Mouse (Mus musculus): ENCODE measurements around the gene Cdh22. TPM values are rescaled to one million over a fixed set of nuclear protein-coding genes. Genes with fewer than 3 reads are reported as not detected.

The Cdh22 gene
- polyA plus RNA-seq, 1 experiment from 2014 or later: 3.4 TPM

GRCm38 (mm10) chr2:165243122-165243720, 8.6 kb upstream of the Cdh22 start:
- 2% methylated on average over 11 of the region's 11 CpGs for WGBS
- no peak; the same call in 1 of the 2 replicates for ATAC-seq (ENCODE audit: insufficient read depth, low FRiP score, low TSS enrichment)
- Histone ChIP-seq H3K36me3 (ENCODE audit: control insufficient read depth, insufficient read depth, low read length) (no peaks in the 10 kb centered on the region), H3K27me3 (ENCODE audit: control insufficient read depth, insufficient read depth, low read length) (peaks cover 77% of the 10 kb centered on the region), H3K9ac (ENCODE audit: low read length) (no peak overlapping the region), H3K27ac (ENCODE audit: low read depth, low read length) (no peak overlapping the region), H3K4me2 (ENCODE audit: low read depth) (no peak overlapping the region), H3K4me1 (ENCODE audit: control insufficient read depth, insufficient read depth, low read length) (peaks cover 12% of the 10 kb centered on the region), H3K9me3 (ENCODE audit: control insufficient read depth, low read length) (no peaks in the 10 kb centered on the region), H3K4me3 (ENCODE audit: low read depth, low read length) (no peak overlapping the region)
- no peak for DNase-seq (ENCODE audit: low spot score)

GRCm38 (mm10) chr2:165242575-165242974, 7.9 kb upstream of the Cdh22 start:
- Histone ChIP-seq H3K4me1 (ENCODE audit: control insufficient read depth, insufficient read depth, low read length) (peaks cover 12% of the 10 kb centered on the region), H3K9ac (ENCODE audit: low read length) (no peak overlapping the region), H3K27me3 (ENCODE audit: control insufficient read depth, insufficient read depth, low read length) (peaks cover 80% of the 10 kb centered on the region), H3K27ac (ENCODE audit: low read depth, low read length) (no peak overlapping the region), H3K4me3 (ENCODE audit: low read depth, low read length) (no peak overlapping the region), H3K36me3 (ENCODE audit: control insufficient read depth, insufficient read depth, low read length) (no peaks in the 10 kb centered on the region), H3K4me2 (ENCODE audit: low read depth) (no peak overlapping the region; the same call in 1 of the 2 replicates), H3K9me3 (ENCODE audit: control insufficient read depth, low read length) (no peaks in the 10 kb centered on the region)
- ATAC-seq (ENCODE audit: insufficient read depth, low FRiP score, low TSS enrichment) (no peak), DNase-seq (ENCODE audit: low spot score) (no peak)
- 0% methylated on average over 13 of the region's 13 CpGs for WGBS

DNA sequence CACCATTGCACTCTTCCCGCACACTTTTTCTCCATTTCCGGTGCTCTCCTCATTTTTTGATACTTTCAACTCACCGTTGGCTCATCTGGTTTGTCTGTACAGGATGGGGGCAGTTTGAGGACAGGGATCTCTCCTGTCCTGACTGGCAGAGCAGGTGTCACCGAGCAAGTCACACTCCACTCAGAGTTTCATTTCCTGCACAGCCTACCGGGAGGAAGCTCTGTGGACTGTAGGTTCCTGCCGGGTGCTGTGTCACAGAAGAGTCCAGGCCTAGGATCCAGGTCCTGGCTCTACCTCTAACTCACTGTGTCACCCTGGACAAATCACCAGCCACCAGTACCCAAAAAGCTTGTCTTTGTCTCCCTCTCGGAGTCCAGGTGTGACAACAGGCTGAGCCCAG, 7.1 kb upstream of the Cdh22 start:
- ATAC-seq (ENCODE audit: insufficient read depth, low FRiP score, low TSS enrichment): no peak
- Histone ChIP-seq H3K4me2 (ENCODE audit: low read depth) (no peak overlapping the region), H3K27ac (ENCODE audit: low read depth, low read length) (no peak overlapping the region), H3K36me3 (ENCODE audit: control insufficient read depth, insufficient read depth, low read length) (no peaks in the 10 kb centered on the region), H3K4me1 (ENCODE audit: control insufficient read depth, insufficient read depth, low read length) (peaks cover 12% of the 10 kb centered on the region), H3K9ac (ENCODE audit: low read length) (no peak overlapping the region), H3K4me3 (ENCODE audit: low read depth, low read length) (no peak overlapping the region), H3K9me3 (ENCODE audit: control insufficient read depth, low read length) (no peaks in the 10 kb centered on the region), H3K27me3 (ENCODE audit: control insufficient read depth, insufficient read depth, low read length) (peaks cover 80% of the 10 kb centered on the region)
- DNase-seq (ENCODE audit: low spot score): no peak
- WGBS: 67% methylated on average over 7 of the region's 7 CpGs

- ATAC-seq (ENCODE audit: insufficient read depth, low FRiP score, low TSS enrichment): no peak
- Histone ChIP-seq H3K36me3 (ENCODE audit: control insufficient read depth, insufficient read depth, low read length) (no peaks in the 10 kb centered on the region), H3K27ac (ENCODE audit: low read depth, low read length) (no peak overlapping the region), H3K4me1 (ENCODE audit: control insufficient read depth, insufficient read depth, low read length) (peaks cover 12% of the 10 kb centered on the region), H3K4me3 (ENCODE audit: low read depth, low read length) (no peak overlapping the region), H3K9ac (ENCODE audit: low read length) (no peak overlapping the region), H3K27me3 (ENCODE audit: control insufficient read depth, insufficient read depth, low read length) (peaks cover 86% of the 10 kb centered on the region), H3K9me3 (ENCODE audit: control insufficient read depth, low read length) (no peaks in the 10 kb centered on the region), H3K4me2 (ENCODE audit: low read depth) (no peak overlapping the region)
- DNase-seq (ENCODE audit: low spot score): no peak
- 34% methylated on average over 8 of the region's 8 CpGs for WGBS
These were observed 5.7 kb upstream of the Cdh22 start for GRCm38 (mm10) chr2:165240371-165240770.

DNA sequence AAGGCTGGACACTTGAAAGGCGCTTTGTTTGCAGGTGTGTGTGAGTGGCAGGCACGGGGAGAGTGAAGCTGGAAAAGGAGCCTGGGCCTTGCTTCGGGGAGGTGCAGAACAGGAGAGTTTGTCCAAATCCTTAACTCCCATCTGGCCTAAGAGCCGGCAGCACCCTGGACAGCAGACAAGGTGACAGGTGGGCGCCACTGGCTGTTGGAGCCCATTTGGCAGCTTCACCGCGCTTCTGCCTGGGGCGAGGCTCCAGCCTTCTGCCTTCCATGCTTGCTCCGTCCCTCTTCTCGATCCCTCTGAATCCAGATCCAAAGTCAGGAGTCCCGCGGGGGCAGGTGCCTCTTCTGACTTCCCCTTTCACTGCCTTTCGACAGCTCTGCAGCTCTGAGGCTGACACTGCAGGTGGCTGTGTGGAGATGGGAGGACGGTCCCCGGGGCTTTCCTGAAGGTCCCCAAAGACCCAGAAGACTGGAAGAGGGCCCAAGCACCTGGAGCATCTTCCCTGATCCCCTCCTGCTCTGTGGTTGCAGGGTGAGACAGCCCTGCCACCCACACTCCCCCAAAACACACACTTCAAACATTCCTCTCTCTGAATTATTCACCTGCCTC, 5.0 kb upstream of the Cdh22 start:
- DNase-seq (ENCODE audit: low spot score) (no peak), ATAC-seq (ENCODE audit: insufficient read depth, low FRiP score, low TSS enrichment) (no peak)
- WGBS: 12% methylated on average over 15 of the region's 15 CpGs
- Histone ChIP-seq H3K9me3 (ENCODE audit: control insufficient read depth, low read length) (no peaks in the 10 kb centered on the region), H3K27ac (ENCODE audit: low read depth, low read length) (no peak overlapping the region), H3K4me2 (ENCODE audit: low read depth) (no peak overlapping the region), H3K4me3 (ENCODE audit: low read depth, low read length) (no peak overlapping the region), H3K4me1 (ENCODE audit: control insufficient read depth, insufficient read depth, low read length) (peaks cover 19% of the 10 kb centered on the region), H3K27me3 (ENCODE audit: control insufficient read depth, insufficient read depth, low read length) (peaks cover 89% of the 10 kb centered on the region), H3K9ac (ENCODE audit: low read length) (no peak overlapping the region), H3K36me3 (ENCODE audit: control insufficient read depth, insufficient read depth, low read length) (no peaks in the 10 kb centered on the region)

- Histone ChIP-seq H3K9ac (ENCODE audit: low read length) (no peak overlapping the region), H3K27ac (ENCODE audit: low read depth, low read length) (no peak overlapping the region), H3K4me1 (ENCODE audit: control insufficient read depth, insufficient read depth, low read length) (peaks cover 27% of the 10 kb centered on the region), H3K4me2 (ENCODE audit: low read depth) (no peak overlapping the region), H3K36me3 (ENCODE audit: control insufficient read depth, insufficient read depth, low read length) (no peaks in the 10 kb centered on the region), H3K27me3 (ENCODE audit: control insufficient read depth, insufficient read depth, low read length) (peaks cover 91% of the 10 kb centered on the region), H3K4me3 (ENCODE audit: low read depth, low read length) (no peak overlapping the region), H3K9me3 (ENCODE audit: control insufficient read depth, low read length) (no peaks in the 10 kb centered on the region)
- ATAC-seq (ENCODE audit: insufficient read depth, low FRiP score, low TSS enrichment): no peak
- no peak for DNase-seq (ENCODE audit: low spot score)
- 5% methylated on average over 12 of the region's 12 CpGs for WGBS
These were observed 3.9 kb upstream of the Cdh22 start for GRCm38 (mm10) chr2:165238416-165239145.

DNA sequence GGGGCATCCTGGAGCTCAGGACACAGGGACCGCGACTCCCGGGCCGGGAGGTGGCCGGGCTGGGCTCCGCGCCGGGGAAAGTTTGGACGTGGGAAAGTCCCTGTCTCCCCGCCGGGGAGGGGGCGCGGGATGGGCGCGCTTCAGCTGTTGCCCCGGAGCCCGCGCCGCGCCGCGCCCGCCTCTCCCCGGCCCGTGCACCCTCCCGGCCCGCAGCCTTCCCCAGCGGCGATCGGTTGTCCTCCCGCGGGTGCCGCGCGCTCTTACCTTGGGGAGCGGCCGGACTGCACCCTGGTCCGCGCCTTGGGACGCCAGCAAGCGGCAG, 401 bp downstream of the Cdh22 start:
- no peaks in the 10 kb centered on the region for H3K9me3 ChIP-seq (ENCODE audit: control insufficient read depth, low read length)
- WGBS: 0% methylated on average over 34 of the region's 41 CpGs
- peak overlapping the region; percentile 96 for H3K4me2 ChIP-seq (ENCODE audit: low read depth)
- H3K4me1 ChIP-seq (ENCODE audit: control insufficient read depth, insufficient read depth, low read length): peaks cover 14% of the 10 kb centered on the region
- H3K9ac ChIP-seq (ENCODE audit: low read length): peak overlapping the region; percentile 67
- no peak; the same call in 1 of the 2 replicates for ATAC-seq (ENCODE audit: insufficient read depth, low FRiP score, low TSS enrichment)
- H3K36me3 ChIP-seq (ENCODE audit: control insufficient read depth, insufficient read depth, low read length): no peaks in the 10 kb centered on the region
- no peak for DNase-seq (ENCODE audit: low spot score)
- H3K27ac ChIP-seq (ENCODE audit: low read depth, low read length): 0 out of 2 replicates have a peak overlapping the region, but pooled peaks have one; percentile 60
- H3K27me3 ChIP-seq (ENCODE audit: control insufficient read depth, insufficient read depth, low read length): peaks cover 88% of the 10 kb centered on the region
- peak overlapping the region; percentile 57 for H3K4me3 ChIP-seq (ENCODE audit: low read depth, low read length)

- H3K9ac ChIP-seq (ENCODE audit: low read length): peak overlapping the region; percentile 67
- H3K36me3 ChIP-seq (ENCODE audit: control insufficient read depth, insufficient read depth, low read length): no peaks in the 10 kb centered on the region
- H3K4me2 ChIP-seq (ENCODE audit: low read depth): peak overlapping the region; percentile 96
- H3K9me3 ChIP-seq (ENCODE audit: control insufficient read depth, low read length): no peaks in the 10 kb centered on the region
- WGBS: 1% methylated on average over 73 of the region's 82 CpGs
- peaks cover 83% of the 10 kb centered on the region for H3K27me3 ChIP-seq (ENCODE audit: control insufficient read depth, insufficient read depth, low read length)
- peak; percentile 22; the same call in 1 of the 2 replicates for ATAC-seq (ENCODE audit: insufficient read depth, low FRiP score, low TSS enrichment)
- peaks cover 14% of the 10 kb centered on the region for H3K4me1 ChIP-seq (ENCODE audit: control insufficient read depth, insufficient read depth, low read length)
- DNase-seq (ENCODE audit: low spot score): peak; percentile 73
- H3K4me3 ChIP-seq (ENCODE audit: low read depth, low read length): peak overlapping the region; percentile 57
- H3K27ac ChIP-seq (ENCODE audit: low read depth, low read length): 0 out of 2 replicates have a peak overlapping the region, but pooled peaks have one; percentile 60
These were observed 962 bp downstream of the Cdh22 start for GRCm38 (mm10) chr2:165233491-165234290.

Measured in neural tube, embryonic 11.5 days (tissue).